Mouse (Mus musculus) embryonic facial prominence, embryonic 11.5 days (tissue): ENCODE results near the gene Cpm. TPM values are rescaled to one million over a fixed set of nuclear protein-coding genes. Genes with fewer than 3 reads are reported as not detected.

Experiments used
- ATAC-seq: fragments of 200-750 bp; cut with Nextera tagmentation; replicated peaks from 2 replicates; pipeline ENCODE4 v1.8.0; 2017; ENCODE audit warnings: low read depth; ENCODE audit not compliant: insufficient number of reproducible peaks, low FRiP score, low TSS enrichment
- DNase-seq: peaks from one replicate; pipeline ENCODE4 v3.0.0-alpha.2; 2015; ENCODE audit warnings: low spot score
- H3K27ac ChIP-seq: fragments of 300-500 bp; sonication (generic); replicated peaks from 2 replicates; pipeline ENCODE4 v1.5.1; 2014; ENCODE audit warnings: mild to moderate bottlenecking, low read depth, low read length, control low read depth
- H3K27me3 ChIP-seq: fragments of 300-500 bp; sonication (generic); 2 replicates; pipeline ENCODE4 v1.6.1; 2014; ENCODE audit warnings: mild to moderate bottlenecking, low read length, moderate library complexity, mixed read lengths; ENCODE audit not compliant: control insufficient read depth, insufficient read depth
- H3K36me3 ChIP-seq: fragments of 300-500 bp; sonication (generic); replicated peaks from 2 replicates; pipeline ENCODE4 v1.6.1; 2014; ENCODE audit warnings: low read depth, mild to moderate bottlenecking, low read length, moderate library complexity, mixed read lengths; ENCODE audit not compliant: control insufficient read depth, insufficient read depth
- H3K4me1 ChIP-seq: fragments of 300-500 bp; sonication (generic); 2 replicates; pipeline ENCODE4 v1.6.1; 2014; ENCODE audit warnings: low read length, mixed read lengths; ENCODE audit not compliant: control insufficient read depth, insufficient read depth
- H3K4me2 ChIP-seq: fragments of 300-500 bp; sonication (generic); 2 replicates; pipeline ENCODE4 v1.6.1; 2014; ENCODE audit warnings: low read depth, mild to moderate bottlenecking, control low read depth, low read length, moderate library complexity
- H3K4me3 ChIP-seq: fragments of 300-500 bp; sonication (generic); 2 replicates; pipeline ENCODE4 v1.5.1; 2014; ENCODE audit warnings: low read depth, low read length, control low read depth
- H3K9ac ChIP-seq: fragments of 300-500 bp; sonication (generic); replicated peaks from 2 replicates; pipeline ENCODE4 v1.6.1; 2014; ENCODE audit warnings: mild to moderate bottlenecking, control low read depth, low read length
- H3K9me3 ChIP-seq: fragments of 300-500 bp; sonication (generic); replicated peaks from 2 replicates; pipeline ENCODE4 v1.6.1; 2016; ENCODE audit warnings: mild to moderate bottlenecking, low read length, inconsistent platforms, mixed read lengths; ENCODE audit not compliant: control insufficient read depth
- WGBS: fragments of 180-500 bp; shearing (Covaris S2); extraction: QIAGEN DNeasy Blood & Tissue Kit; methylation state at CpG from one replicate; pipeline ENCODE4 v1.1.7; 2014; 5-methylcytosine and 5-hydroxymethylcytosine counted together
- polyA plus RNA-seq: library from polyadenylated mRNA; unstranded; fragments of >200 nt; fragmentation: Nextera tagmentation; extraction: Ambion mirVana; gene quantifications from 2 replicates; pipeline ENCODE4 v1.2.1, GENCODE M21; 2014

Cpm gene
- polyA plus RNA-seq, 1 experiment from 2014 or later = 10.9 TPM

- Histone ChIP-seq H3K27me3 (peaks cover 27% of the 10 kb centered on the region), H3K9me3 (no peaks in the 10 kb centered on the region), H3K4me2 (peak overlapping the region; percentile 87), H3K9ac (no peak overlapping the region; the same call in 1 of the 2 replicates), H3K36me3 (no peaks in the 10 kb centered on the region), H3K4me1 (no peaks in the 10 kb centered on the region), H3K27ac (no peak overlapping the region), H3K4me3 (peak overlapping the region; percentile 60)
- WGBS = 3% methylated on average over 25 of the region's 25 CpGs
- no peak for DNase-seq
- ATAC-seq = no peak
These were observed 734 bp upstream of the Cpm start for GRCm38 (mm10) chr10:117628363-117629168.

GRCm38 (mm10) chr10:117630176-117630575 lies 876 bp downstream of the Cpm start:
- WGBS = 25% methylated on average over 8 of the region's 8 CpGs
- H3K9ac ChIP-seq = no peak overlapping the region
- H3K4me1 ChIP-seq = no peaks in the 10 kb centered on the region
- ATAC-seq (no peak), DNase-seq (no peak)
- H3K9me3 ChIP-seq = no peaks in the 10 kb centered on the region
- no peak overlapping the region for H3K4me2 ChIP-seq
- peaks cover 27% of the 10 kb centered on the region for H3K27me3 ChIP-seq
- H3K36me3 ChIP-seq = no peaks in the 10 kb centered on the region
- no peak overlapping the region for H3K4me3 ChIP-seq
- no peak overlapping the region for H3K27ac ChIP-seq

DNA sequence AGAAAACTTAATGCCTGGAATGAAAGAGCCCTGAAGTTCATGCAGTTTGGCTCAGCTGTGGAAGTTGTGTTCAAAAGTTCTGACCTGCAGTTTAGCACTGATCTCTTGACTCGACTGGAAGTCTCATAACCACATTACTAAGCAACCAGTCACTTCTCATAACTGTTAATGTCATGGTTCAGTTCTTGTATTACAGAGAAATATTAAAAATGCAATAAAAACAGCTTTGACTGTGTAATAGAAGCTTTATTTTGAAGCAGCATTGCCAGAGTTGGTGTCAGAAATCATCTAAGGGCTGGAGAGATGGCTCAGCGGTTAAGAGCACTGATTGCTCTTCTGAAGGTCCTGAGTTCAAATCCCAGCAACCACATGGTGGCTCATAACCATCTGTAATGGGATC lies 1.5 kb downstream of the Cpm start:
- H3K4me2 ChIP-seq = no peak overlapping the region
- H3K4me1 ChIP-seq = no peaks in the 10 kb centered on the region
- no peaks in the 10 kb centered on the region for H3K9me3 ChIP-seq
- no peak overlapping the region for H3K9ac ChIP-seq
- WGBS = 71% methylated on average over 2 of the region's 2 CpGs
- H3K4me3 ChIP-seq = no peak overlapping the region
- no peaks in the 10 kb centered on the region for H3K36me3 ChIP-seq
- no peak for DNase-seq
- no peak for ATAC-seq
- no peak overlapping the region for H3K27ac ChIP-seq
- H3K27me3 ChIP-seq = peaks cover 27% of the 10 kb centered on the region

- Histone ChIP-seq H3K9ac (no peak overlapping the region), H3K4me1 (no peaks in the 10 kb centered on the region), H3K36me3 (no peaks in the 10 kb centered on the region), H3K4me2 (no peak overlapping the region), H3K9me3 (no peaks in the 10 kb centered on the region), H3K4me3 (no peak overlapping the region), H3K27ac (no peak overlapping the region), H3K27me3 (peaks cover 27% of the 10 kb centered on the region)
- ATAC-seq (no peak), DNase-seq (no peak)
- WGBS = 85% methylated on average over 16 of the region's 16 CpGs
These were observed 2.4 kb downstream of the Cpm start for GRCm38 (mm10) chr10:117631562-117632259.

DNA sequence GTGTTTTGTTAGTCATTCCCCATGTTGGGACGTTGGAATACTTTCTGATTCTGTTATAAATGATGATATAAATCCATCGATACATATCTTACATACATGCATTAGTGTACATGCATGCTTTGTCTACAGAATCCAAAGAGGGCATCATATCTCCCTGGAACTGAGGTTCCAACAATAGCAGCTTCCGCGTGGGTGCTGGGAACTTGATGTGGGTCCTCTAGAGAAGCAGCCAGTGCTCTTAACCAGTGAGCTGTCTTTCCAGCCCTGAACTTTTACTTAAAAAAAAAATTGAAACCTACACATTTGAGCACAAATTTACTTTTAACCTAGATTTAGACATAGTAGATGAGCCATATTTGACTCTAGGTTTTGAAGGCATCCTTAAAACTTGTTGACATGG lies 3.1 kb downstream of the Cpm start:
- Histone ChIP-seq H3K9ac (no peak overlapping the region), H3K4me3 (no peak overlapping the region), H3K4me1 (no peaks in the 10 kb centered on the region), H3K27ac (no peak overlapping the region), H3K9me3 (no peaks in the 10 kb centered on the region), H3K4me2 (no peak overlapping the region), H3K27me3 (peaks cover 25% of the 10 kb centered on the region), H3K36me3 (no peaks in the 10 kb centered on the region)
- DNase-seq (no peak), ATAC-seq (no peak)
- WGBS = 90% methylated on average over 4 of the region's 4 CpGs

DNA sequence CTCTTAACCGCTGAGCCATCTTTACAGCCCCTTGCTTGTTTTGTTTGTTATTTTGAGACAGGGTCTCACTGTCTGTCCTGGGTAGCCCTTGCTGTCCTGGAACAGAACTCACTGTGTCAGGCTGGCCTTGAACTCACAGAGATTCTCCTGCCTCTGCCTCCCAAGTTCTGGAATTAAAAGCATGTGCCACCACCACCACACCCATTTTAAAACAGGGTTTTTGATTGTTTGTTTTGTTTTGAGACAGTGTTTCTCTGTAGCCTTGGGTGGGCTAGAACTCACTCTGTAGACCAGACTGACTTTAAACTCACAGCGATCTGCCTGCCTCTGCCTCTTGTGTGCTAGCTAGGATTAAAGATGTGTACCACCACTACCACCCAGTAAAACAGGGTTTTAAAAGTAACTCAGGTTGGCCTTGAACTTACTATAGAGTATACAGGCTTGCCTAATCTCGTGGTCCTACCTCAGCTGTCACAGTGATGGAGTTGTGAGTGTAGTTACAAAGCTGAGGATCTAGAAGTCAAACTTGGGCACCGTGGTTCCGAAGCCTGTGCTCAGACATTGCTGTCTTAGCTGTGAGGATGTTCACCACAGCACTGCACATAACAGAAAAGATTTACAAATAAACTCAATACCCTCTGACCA lies 4.4 kb downstream of the Cpm start:
- DNase-seq (no peak), ATAC-seq (no peak)
- no peaks in the 10 kb centered on the region for H3K36me3 ChIP-seq
- H3K27ac ChIP-seq = no peak overlapping the region
- H3K27me3 ChIP-seq = peaks cover 14% of the 10 kb centered on the region
- no peak overlapping the region for H3K9ac ChIP-seq
- no peak overlapping the region for H3K4me2 ChIP-seq
- H3K9me3 ChIP-seq = no peaks in the 10 kb centered on the region
- WGBS = 87% methylated on average over 5 of the region's 5 CpGs
- no peaks in the 10 kb centered on the region for H3K4me1 ChIP-seq
- H3K4me3 ChIP-seq = no peak overlapping the region

DNA sequence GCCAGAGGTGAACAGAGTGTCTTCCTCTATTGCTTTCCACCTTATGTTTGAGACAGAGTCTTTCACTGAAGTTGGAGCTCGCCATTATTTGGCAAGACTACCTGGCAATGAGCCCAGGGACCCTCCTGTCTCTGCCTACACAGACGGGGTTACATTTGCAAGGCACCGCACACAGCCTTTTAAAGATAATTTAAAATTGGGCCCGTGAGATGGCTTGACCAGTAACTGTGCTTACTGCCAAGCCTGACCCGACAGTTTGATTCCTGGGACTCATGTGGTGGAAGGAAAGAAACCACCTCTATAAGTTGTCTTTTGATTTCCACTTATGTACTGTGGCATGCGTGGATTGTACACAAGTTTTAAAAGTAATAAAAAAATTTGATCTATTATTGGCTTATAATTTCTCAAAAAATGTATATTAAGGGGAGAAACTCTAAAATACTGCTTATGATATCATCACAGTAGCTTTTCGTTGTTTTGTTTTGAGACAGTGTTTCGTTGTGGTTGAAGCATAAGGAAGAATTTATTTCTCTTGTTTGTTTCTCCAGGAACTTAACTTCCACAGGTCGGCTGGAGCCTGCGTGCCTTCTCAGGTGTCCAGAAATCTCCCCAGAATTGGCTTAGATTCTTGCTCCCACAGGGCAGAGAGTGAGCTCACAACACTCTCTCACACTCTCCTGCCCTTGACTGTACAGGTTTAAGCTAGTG lies 5.2 kb downstream of the Cpm start:
- no peak overlapping the region for H3K4me3 ChIP-seq
- H3K4me2 ChIP-seq = no peak overlapping the region
- H3K4me1 ChIP-seq = no peaks in the 10 kb centered on the region
- no peak for ATAC-seq
- H3K27me3 ChIP-seq = peaks cover 6% of the 10 kb centered on the region
- DNase-seq = no peak
- no peak overlapping the region for H3K27ac ChIP-seq
- no peaks in the 10 kb centered on the region for H3K9me3 ChIP-seq
- WGBS = 84% methylated on average over 10 of the region's 10 CpGs
- no peaks in the 10 kb centered on the region for H3K36me3 ChIP-seq
- H3K9ac ChIP-seq = no peak overlapping the region
